Mouse (Mus musculus): ENCODE results near the gene Plk2.
A peak's percentile ranks its signal among the peaks of the same experiment; 100 is the strongest.
"Not testable (repeated sequence)": the region's sequence is repeated elsewhere in the genome, so short reads cannot be mapped to it uniquely, and the experiment has no call there.

Gene Plk2

GRCm38 (mm10) chr13:110394291-110395178, at the start of gene Plk2:
Plk2 (plus strand) TSS chr13:110395046.
- DNase-seq, result peak; percentile 94

- DNase-seq, result no peak
These were observed 48.1 kb upstream of the Plk2 start for GRCm38 (mm10) chr13:110346707-110347106.

GRCm38 (mm10) chr13:110351051-110351450, 43.8 kb upstream of the Plk2 start:
- no peak for DNase-seq

- DNase-seq, result no peak
These were observed 37.9 kb upstream of the Plk2 start, which contains the start of gene Gapt for GRCm38 (mm10) chr13:110356941-110357340. Gapt (minus strand) TSS chr13:110357199.

- DNase-seq, result no peak
These were observed 31.1 kb upstream of the Plk2 start for GRCm38 (mm10) chr13:110363722-110364121.

GRCm38 (mm10) chr13:110366477-110366876, 28.4 kb upstream of the Plk2 start:
- DNase-seq, result no peak

GRCm38 (mm10) chr13:110367961-110368555, 26.8 kb upstream of the Plk2 start:
- DNase-seq, result no peak

GRCm38 (mm10) chr13:110368556-110369040, 26.2 kb upstream of the Plk2 start:
- peak; percentile 37 for DNase-seq

- DNase-seq, result no peak
These were observed 25.2 kb upstream of the Plk2 start for GRCm38 (mm10) chr13:110369673-110370072.

- DNase-seq, result peak; percentile 28
These were observed 12.4 kb upstream of the Plk2 start for GRCm38 (mm10) chr13:110382447-110382901.

GRCm38 (mm10) chr13:110384514-110384913, 10.3 kb upstream of the Plk2 start:
- no peak for DNase-seq

- DNase-seq, result peak; percentile 50
These were observed 2.6 kb upstream of the Plk2 start for GRCm38 (mm10) chr13:110392210-110392609.

GRCm38 (mm10) chr13:110392631-110393030, 2.2 kb upstream of the Plk2 start:
- no peak for DNase-seq

GRCm38 (mm10) chr13:110395179-110395794, 441 bp downstream of the Plk2 start:
- DNase-seq, result no peak

GRCm38 (mm10) chr13:110395916-110396685, 1.3 kb downstream of the Plk2 start:
- DNase-seq, result no peak

GRCm38 (mm10) chr13:110397750-110398149, 2.9 kb downstream of the Plk2 start:
- no peak for DNase-seq

GRCm38 (mm10) chr13:110398513-110399270, 3.8 kb downstream of the Plk2 start:
- no peak for DNase-seq

GRCm38 (mm10) chr13:110401443-110401842, 6.6 kb downstream of the Plk2 start:
- DNase-seq, result no peak

- DNase-seq, result no peak
These were observed 7.0 kb downstream of the Plk2 start for GRCm38 (mm10) chr13:110401877-110402276.

- DNase-seq, result no peak
These were observed 9.2 kb downstream of the Plk2 start for GRCm38 (mm10) chr13:110404059-110404458.

GRCm38 (mm10) chr13:110404686-110405085, 9.8 kb downstream of the Plk2 start:
- not testable (repeated sequence) for DNase-seq

- DNase-seq, result no peak
These were observed 11.3 kb downstream of the Plk2 start for GRCm38 (mm10) chr13:110406152-110406551.

Measured in thymus, postnatal 14 days (tissue).